Mouse (Mus musculus) lung, embryonic 15.5 days (tissue): ENCODE measurements around the gene Cst13. TPM values are rescaled to one million over a fixed set of nuclear protein-coding genes. Genes with fewer than 3 reads are reported as not detected.
"Not testable (repeated sequence)": the region's sequence is repeated elsewhere in the genome, so short reads cannot be mapped to it uniquely, and the experiment has no call there.

ENCODE experiments used
- ATAC-seq: fragments of 200-750 bp; cut with Nextera tagmentation; 2 replicates; pipeline ENCODE4 v1.8.0; 2017; ENCODE audit warnings: moderate number of reproducible peaks, borderline replicate concordance; ENCODE audit not compliant: low FRiP score, low TSS enrichment; ENCODE audit errors: extremely low read depth
- H3K27ac ChIP-seq: fragments of 300-500 bp; sonication (generic); 2 replicates; pipeline ENCODE4 v1.5.1; 2015; ENCODE audit warnings: moderate library complexity, mild to moderate bottlenecking, inconsistent platforms
- H3K27me3 ChIP-seq: fragments of 300-500 bp; sonication (generic); 2 replicates; pipeline ENCODE4 v1.6.1; 2015; ENCODE audit warnings: inconsistent platforms
- H3K36me3 ChIP-seq: fragments of 300-500 bp; sonication (generic); 2 replicates; pipeline ENCODE4 v1.6.1; 2015; ENCODE audit warnings: inconsistent platforms
- H3K4me1 ChIP-seq: fragments of 300-500 bp; sonication (generic); 2 replicates; pipeline ENCODE4 v1.6.1; 2015; ENCODE audit warnings: inconsistent platforms
- H3K4me2 ChIP-seq: fragments of 300-500 bp; sonication (generic); 2 replicates; pipeline ENCODE4 v1.6.1; 2015; ENCODE audit warnings: inconsistent platforms, mild to moderate bottlenecking, moderate library complexity
- H3K4me3 ChIP-seq: fragments of 300-500 bp; sonication (generic); 2 replicates; pipeline ENCODE4 v1.5.1; 2015; ENCODE audit warnings: mild to moderate bottlenecking, inconsistent platforms
- H3K9ac ChIP-seq: fragments of 300-500 bp; sonication (generic); 2 replicates; pipeline ENCODE4 v1.6.1; 2015; ENCODE audit warnings: inconsistent platforms
- H3K9me3 ChIP-seq: fragments of 300-500 bp; sonication (generic); 2 replicates; pipeline ENCODE4 v1.6.1; 2016; ENCODE audit warnings: inconsistent platforms
- WGBS: fragments of 180-500 bp; shearing (Covaris S2); methylation state at CpG from one replicate; pipeline ENCODE4 v1.1.7; 2015; 5-methylcytosine and 5-hydroxymethylcytosine counted together
- polyA plus RNA-seq: library from polyadenylated mRNA; unstranded; fragments of >200 nt; fragmentation: Nextera tagmentation; extraction: Ambion mirVana; gene quantifications from 2 replicates; pipeline ENCODE4 v1.2.1, GENCODE M21; 2015

The Cst13 gene
- polyA plus RNA-seq = not detected in 2 replicates

DNA sequence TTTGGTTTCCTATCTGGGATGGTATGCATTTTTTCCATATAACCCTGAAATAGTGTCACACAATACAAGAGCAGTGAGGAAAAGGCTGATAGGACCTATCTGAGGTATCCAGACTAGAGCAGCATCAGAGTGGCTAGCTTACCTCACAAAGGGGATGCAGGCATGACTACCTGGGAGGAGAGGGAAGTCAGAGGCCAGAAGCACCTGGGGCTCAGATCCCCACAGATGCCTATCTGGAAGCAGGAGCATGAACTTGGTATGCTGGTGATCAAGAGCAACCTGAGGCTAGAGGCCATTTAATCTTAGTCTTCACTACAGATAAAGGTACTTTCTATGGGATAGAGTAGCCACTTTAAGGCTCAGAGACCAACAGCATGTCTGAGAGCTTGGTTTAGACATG lies at the start of gene Cst13:
Cst13 (plus strand) TSS at position 173 of the 400 bp plus-strand sequence.
- no peaks in the 10 kb centered on the region for H3K4me1 ChIP-seq
- no peaks in the 10 kb centered on the region for H3K27me3 ChIP-seq
- ATAC-seq = no peak
- no peak within 1 kb of the TSS for H3K4me2 ChIP-seq
- no peaks in the 10 kb centered on the region for H3K9me3 ChIP-seq
- no peak within 1 kb of the TSS for H3K9ac ChIP-seq
- H3K27ac ChIP-seq = no peak within 1 kb of the TSS
- no peaks in the 10 kb centered on the region for H3K36me3 ChIP-seq
- H3K4me3 ChIP-seq = no peak within 1 kb of the TSS

DNA sequence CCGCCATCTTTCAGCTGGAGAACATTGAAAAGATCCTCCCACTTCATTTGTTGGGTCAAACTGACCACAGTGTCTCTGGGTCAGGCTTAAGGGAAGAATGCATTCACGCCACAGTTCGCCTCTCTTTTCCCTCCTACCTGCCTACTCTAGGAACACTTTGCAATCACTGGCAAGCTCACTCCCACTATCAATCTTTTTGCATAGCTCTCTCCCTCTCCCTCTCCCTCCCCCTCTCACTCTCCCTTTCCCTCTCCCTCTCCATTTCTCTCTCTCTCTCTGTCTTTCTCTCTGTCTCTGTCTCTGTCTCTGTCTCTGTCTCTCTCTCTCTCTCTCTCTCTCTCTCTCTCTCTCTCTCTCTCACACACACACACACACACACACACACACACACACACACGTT lies 48.5 kb upstream of the Cst13 start, which contains the start of gene Cst11:
Cst11 (minus strand) TSS at position 101 of the 400 bp plus-strand sequence.
- not testable (repeated sequence) for H3K36me3 ChIP-seq, ATAC-seq, H3K27ac ChIP-seq, H3K4me1 ChIP-seq, H3K4me3 ChIP-seq, H3K4me2 ChIP-seq, H3K27me3 ChIP-seq, H3K9ac ChIP-seq, H3K9me3 ChIP-seq
- WGBS = 78% methylated on average over 4 of the region's 4 CpGs

DNA sequence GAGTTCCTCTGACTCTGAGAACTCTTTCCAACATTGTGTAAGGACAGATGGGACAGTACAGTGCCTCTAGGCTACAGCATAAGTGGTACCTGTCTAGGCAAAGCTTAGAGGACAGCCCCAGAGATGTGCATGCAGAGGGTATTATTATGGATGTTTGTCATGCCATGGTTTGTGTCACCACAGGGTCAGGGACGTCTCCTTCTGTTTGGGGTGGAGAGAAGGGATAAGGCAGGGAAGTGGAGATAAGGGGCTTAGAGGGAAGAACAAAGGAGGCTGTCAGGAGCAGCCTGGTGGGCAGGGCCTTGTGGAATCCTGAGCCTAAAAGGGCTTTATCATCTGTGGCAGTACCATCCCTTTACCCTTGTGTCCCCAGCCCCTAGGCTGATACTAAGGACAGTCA lies 38.2 kb upstream of the Cst13 start, which contains the start of gene 8030411F24Rik:
8030411F24Rik (plus strand) TSS at position 301 of the 400 bp plus-strand sequence.
- H3K4me1 ChIP-seq = no peaks in the 10 kb centered on the region
- 6% methylated on average over 1 of the region's 1 CpGs for WGBS
- H3K27me3 ChIP-seq = no peaks in the 10 kb centered on the region
- H3K27ac ChIP-seq = no peak within 1 kb of the TSS
- H3K36me3 ChIP-seq = no peaks in the 10 kb centered on the region
- H3K4me3 ChIP-seq = no peak within 1 kb of the TSS
- H3K4me2 ChIP-seq = no peak within 1 kb of the TSS
- H3K9me3 ChIP-seq = no peaks in the 10 kb centered on the region
- ATAC-seq = no peak
- H3K9ac ChIP-seq = no peak within 1 kb of the TSS

DNA sequence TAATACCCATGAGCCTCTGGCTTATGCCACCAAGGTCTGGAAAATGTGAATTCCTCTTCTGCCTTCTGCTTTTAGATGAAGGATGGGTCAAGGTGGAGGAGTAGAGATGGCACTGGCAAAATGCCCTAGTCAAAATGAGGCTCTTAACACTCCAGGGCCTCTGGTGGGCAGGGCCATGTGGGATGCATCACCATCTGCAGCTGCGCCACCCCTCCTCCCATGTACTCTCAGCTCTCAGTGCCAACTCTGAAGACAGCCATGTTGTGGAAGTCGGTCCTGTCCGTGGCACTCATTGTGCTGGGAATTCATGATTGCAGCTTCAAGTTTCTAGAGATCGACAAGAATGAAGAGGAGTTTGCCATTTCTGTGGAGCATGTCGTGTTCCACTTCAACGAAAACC lies 30.7 kb upstream of the Cst13 start, which contains the start of gene Cst12:
Cst12 (plus strand) TSS at position 220 of the 400 bp plus-strand sequence.
- Histone ChIP-seq H3K4me1 (no peaks in the 10 kb centered on the region), H3K9me3 (no peaks in the 10 kb centered on the region), H3K27ac (no peak within 1 kb of the TSS), H3K4me3 (no peak within 1 kb of the TSS), H3K27me3 (no peaks in the 10 kb centered on the region), H3K4me2 (no peak within 1 kb of the TSS), H3K9ac (no peak within 1 kb of the TSS), H3K36me3 (no peaks in the 10 kb centered on the region)
- WGBS = 86% methylated on average over 6 of the region's 6 CpGs
- ATAC-seq = no peak

DNA sequence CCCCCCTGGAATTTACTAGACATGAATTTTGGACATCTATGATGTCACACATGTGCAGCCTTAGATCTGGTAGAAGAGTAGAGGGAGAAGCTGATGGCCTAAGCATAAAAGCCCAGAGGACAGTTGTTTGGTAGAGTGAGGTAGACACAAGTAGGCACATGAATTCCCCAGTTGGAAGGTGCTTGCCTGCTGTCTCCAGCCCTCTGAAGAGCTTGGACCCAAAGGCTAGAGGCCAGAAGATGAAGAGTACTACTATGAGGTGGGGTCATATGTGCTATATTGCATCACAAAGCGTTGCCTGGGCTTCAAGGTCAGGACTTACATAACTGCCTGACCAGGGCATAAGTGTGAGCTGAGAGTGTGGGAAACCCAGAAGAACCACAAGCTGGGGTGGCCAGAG lies 21.4 kb upstream of the Cst13 start, which contains the start of gene Cst8:
Cst8 (plus strand) TSS at position 301 of the 400 bp plus-strand sequence.
- WGBS = 76% methylated on average over 1 of the region's 1 CpGs
- Histone ChIP-seq H3K27ac (no peak within 1 kb of the TSS), H3K4me3 (no peak within 1 kb of the TSS), H3K36me3 (no peaks in the 10 kb centered on the region), H3K9ac (no peak within 1 kb of the TSS), H3K4me1 (no peaks in the 10 kb centered on the region), H3K4me2 (no peak within 1 kb of the TSS), H3K9me3 (no peaks in the 10 kb centered on the region), H3K27me3 (no peaks in the 10 kb centered on the region)
- ATAC-seq = no peak

DNA sequence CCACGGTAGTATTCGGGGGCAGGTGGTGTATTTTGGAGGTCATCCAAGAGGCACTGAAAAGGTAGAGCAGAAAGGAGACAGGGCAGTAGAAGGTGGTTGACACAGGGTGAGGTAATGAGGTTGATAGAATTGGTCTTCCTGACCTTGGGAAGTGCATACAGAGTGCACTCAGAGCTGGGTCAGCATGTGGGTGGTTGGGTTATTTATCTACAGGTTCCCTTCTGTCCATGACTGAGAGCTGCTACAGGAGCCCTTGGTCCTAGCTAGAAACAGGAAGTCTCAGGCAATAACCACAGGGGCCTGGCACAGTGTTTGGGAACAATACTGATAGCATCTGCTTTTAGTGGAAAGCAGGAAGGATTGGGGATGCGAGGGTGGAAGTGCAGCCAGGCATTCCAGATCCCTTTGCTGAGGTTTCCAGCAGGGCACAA lies 18.4 kb upstream of the Cst13 start:
- Histone ChIP-seq H3K27ac (no peak overlapping the region), H3K4me1 (no peaks in the 10 kb centered on the region), H3K9me3 (no peaks in the 10 kb centered on the region), H3K9ac (no peak overlapping the region), H3K4me2 (no peak overlapping the region), H3K36me3 (no peaks in the 10 kb centered on the region), H3K4me3 (no peak overlapping the region), H3K27me3 (no peaks in the 10 kb centered on the region)
- ATAC-seq = no peak; the same call in 1 of the 2 replicates
- WGBS = 46% methylated on average over 3 of the region's 3 CpGs

DNA sequence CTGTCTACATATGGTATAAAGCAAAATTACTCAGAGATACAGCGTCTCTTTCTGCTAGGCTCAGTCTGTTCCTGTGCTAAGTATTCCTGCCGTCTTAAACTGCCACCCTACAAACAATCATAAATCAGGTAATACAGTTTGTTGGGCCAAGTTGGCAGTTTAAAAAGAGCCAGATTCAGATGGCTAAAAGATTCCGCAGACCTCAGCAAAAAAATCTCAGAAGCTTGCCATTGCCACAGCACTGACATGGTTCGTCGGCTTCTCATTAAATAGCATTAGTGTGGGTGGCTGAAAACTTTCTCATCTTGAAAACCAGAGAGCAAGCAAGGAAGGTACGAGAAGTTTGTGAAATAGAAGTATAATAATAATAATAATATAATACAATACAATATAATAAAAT lies 13.2 kb upstream of the Cst13 start:
- ATAC-seq = no peak
- Histone ChIP-seq H3K4me3 (no peak overlapping the region), H3K27me3 (no peaks in the 10 kb centered on the region), H3K4me2 (no peak overlapping the region), H3K4me1 (no peaks in the 10 kb centered on the region), H3K27ac (no peak overlapping the region), H3K36me3 (no peaks in the 10 kb centered on the region), H3K9ac (no peak overlapping the region), H3K9me3 (no peaks in the 10 kb centered on the region)
- WGBS = 63% methylated on average over 6 of the region's 6 CpGs

DNA sequence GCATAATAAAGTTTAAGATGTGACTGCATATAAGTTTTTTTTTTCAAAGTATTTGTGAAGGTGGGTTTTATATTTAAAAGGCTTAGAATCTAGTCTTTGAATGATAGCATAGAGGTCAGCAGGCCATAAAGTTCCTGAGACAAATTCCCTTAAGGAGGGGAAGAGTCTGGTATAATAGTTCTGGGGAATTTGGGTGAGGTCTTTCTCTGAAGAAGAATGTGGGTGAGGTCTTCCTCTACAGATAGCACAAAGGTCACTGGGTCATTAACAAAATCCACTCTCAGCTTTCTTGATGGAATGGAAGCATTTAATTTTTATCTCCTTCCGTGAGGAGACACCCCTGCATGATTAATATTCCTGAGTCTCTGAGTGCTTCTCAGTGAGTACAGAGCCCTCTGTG lies 6.1 kb downstream of the Cst13 start:
- Histone ChIP-seq H3K4me2 (no peak overlapping the region), H3K4me3 (no peak overlapping the region), H3K27me3 (no peaks in the 10 kb centered on the region), H3K27ac (no peak overlapping the region), H3K9ac (no peak overlapping the region), H3K36me3 (no peaks in the 10 kb centered on the region), H3K4me1 (no peaks in the 10 kb centered on the region), H3K9me3 (no peaks in the 10 kb centered on the region)
- WGBS = 31% methylated on average over 1 of the region's 1 CpGs
- ATAC-seq = no peak

DNA sequence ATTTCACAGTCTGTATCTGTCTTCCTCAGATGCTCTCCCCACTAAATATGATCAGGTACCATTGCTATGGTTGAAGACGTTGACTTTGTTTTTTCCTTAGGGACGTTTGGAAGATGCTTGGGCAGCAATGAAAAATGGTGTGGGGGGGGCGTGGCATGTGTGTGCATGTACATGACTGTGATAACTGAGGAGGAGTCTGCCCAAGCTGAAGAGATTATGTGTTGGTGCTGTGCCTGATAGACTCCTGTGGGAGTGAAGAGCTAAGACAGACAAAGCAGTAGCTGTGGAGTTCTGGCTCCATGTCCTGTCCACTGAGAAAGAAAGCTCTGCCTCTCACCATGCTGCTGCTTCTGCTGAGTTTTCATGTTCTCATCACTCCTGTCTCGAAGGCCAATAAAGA lies 15.0 kb downstream of the Cst13 start, which contains the start of gene Cst9:
Cst9 (plus strand) TSS at position 236 of the 400 bp plus-strand sequence.
- Histone ChIP-seq H3K9me3 (no peaks in the 10 kb centered on the region), H3K27me3 (no peaks in the 10 kb centered on the region), H3K36me3 (no peaks in the 10 kb centered on the region), H3K27ac (no peak within 1 kb of the TSS), H3K4me2 (no peak within 1 kb of the TSS), H3K9ac (no peak within 1 kb of the TSS), H3K4me3 (no peak within 1 kb of the TSS), H3K4me1 (no peaks in the 10 kb centered on the region)
- 50% methylated on average over 4 of the region's 4 CpGs for WGBS
- ATAC-seq = no peak

DNA sequence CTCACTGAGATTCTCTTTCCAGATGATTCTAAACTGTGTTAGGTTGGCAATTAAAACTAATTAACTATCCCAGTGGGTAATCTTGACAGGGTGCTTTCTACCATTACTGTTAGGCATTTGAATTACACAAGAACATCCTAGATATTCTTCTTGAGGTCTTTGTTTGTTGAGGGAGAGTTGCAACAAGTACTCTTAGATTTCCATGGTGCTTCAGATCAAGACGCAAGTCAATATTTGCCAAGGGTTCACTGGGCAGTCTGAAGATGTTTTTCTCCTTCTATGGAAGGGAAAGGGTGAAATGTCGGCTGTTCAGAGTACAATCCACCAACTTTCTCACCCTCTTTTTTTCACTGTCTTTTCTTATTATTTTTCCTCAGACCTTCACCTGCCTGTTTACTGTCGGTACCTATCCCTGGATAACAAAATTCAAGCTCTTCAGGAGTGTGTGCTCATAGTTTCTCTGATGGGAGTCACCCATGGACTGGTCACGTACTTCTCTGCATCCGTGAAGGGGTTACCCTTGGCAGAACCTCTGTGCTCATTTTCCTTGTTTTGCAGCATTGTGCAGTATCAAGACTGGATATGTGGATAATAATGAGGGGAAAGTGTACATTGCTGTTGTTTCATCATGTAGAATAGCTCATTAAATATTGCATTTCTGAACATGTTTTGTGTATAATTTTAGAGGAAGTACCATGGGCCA lies 18.3 kb downstream of the Cst13 start:
- no peak for ATAC-seq
- Histone ChIP-seq H3K4me3 (no peak overlapping the region), H3K4me1 (no peaks in the 10 kb centered on the region), H3K9me3 (no peaks in the 10 kb centered on the region), H3K9ac (no peak overlapping the region), H3K36me3 (no peaks in the 10 kb centered on the region), H3K27me3 (no peaks in the 10 kb centered on the region), H3K27ac (no peak overlapping the region), H3K4me2 (no peak overlapping the region)
- 62% methylated on average over 5 of the region's 5 CpGs for WGBS

DNA sequence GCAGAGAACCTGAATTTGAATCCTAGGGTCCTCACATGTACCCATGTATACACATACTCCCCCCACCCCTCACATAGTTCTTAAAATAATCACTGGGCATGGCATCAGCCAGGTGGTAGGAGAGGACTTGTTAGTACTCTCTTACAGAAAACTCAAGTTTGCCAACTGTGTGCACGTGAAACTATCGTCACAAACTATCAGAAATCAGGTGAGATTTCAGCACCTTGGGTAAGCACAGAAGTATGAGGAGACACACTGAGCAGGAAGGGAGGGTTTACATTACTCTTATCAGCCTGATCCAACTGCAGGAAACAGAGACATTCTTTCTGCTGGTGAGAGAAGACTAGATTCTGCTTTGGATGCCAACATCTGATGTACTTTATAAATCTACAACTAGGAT lies 19.3 kb downstream of the Cst13 start:
- Histone ChIP-seq H3K27ac (no peak overlapping the region), H3K9ac (no peak overlapping the region), H3K36me3 (no peaks in the 10 kb centered on the region), H3K4me3 (no peak overlapping the region), H3K9me3 (no peaks in the 10 kb centered on the region), H3K4me1 (no peaks in the 10 kb centered on the region), H3K4me2 (no peak overlapping the region), H3K27me3 (no peaks in the 10 kb centered on the region)
- no peak for ATAC-seq
- WGBS = 49% methylated on average over 2 of the region's 2 CpGs

DNA sequence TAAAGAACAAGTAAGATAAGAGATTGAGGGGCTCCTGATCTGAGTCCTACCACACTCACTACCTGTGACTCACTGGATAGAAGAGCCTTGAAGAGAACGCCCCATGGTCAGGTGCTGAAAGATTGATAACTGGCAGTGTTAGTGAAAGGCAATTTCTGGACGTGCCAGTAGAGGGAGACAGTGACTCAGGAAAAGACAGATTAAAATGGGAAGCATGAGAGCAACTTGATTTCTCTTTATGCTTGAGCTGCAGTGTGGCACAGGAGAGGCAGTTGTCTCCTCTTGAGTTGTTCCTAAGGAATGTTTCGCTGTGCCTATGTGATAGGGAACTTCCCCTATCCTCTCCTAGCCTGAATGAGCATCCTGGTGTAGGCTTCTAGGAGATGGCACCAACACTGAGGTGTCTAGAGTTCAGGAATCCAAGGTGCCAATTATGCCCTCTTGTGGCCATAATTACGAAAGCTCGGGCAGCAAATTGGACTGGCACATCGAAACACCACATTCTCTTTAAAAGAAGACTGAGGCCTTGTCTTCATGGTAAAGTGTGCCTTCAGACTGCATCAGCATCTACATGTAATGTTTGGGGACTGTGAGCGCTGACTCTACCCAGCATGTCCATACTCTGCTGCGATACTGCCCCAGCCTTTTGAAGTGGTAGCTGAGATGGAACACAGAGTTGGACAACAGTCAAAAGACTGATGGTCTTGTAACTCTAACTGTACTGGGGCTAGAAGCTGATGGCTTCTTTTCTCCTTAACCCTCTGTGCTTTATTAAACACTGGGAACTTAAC lies 31.4 kb downstream of the Cst13 start:
- peak; percentile 52; the same call in 1 of the 2 replicates for ATAC-seq
- 41% methylated on average over 8 of the region's 8 CpGs for WGBS
- Histone ChIP-seq H3K27ac (no peak overlapping the region), H3K36me3 (no peaks in the 10 kb centered on the region), H3K4me2 (no peak overlapping the region), H3K9ac (no peak overlapping the region), H3K27me3 (no peaks in the 10 kb centered on the region), H3K4me3 (no peak overlapping the region), H3K9me3 (no peaks in the 10 kb centered on the region), H3K4me1 (peaks cover under 1% of the 10 kb centered on the region; the same call in 1 of the 2 replicates)
